Mouse (Mus musculus) liver, postnatal 0 days (tissue): ENCODE data around the gene Uck2. TPM values are rescaled to one million over a fixed set of nuclear protein-coding genes. Genes with fewer than 3 reads are reported as not detected.

ENCODE experiments used
- ATAC-seq: fragments of 200-750 bp; cut with Nextera tagmentation; 2 replicates; pipeline ENCODE4 v1.8.0; 2017; ENCODE audit warnings: mild to moderate bottlenecking, moderate library complexity
- DNase-seq: peaks from one replicate; pipeline ENCODE4 v3.0.0-alpha.2; 2016
- H3K27ac ChIP-seq: fragments of 300-500 bp; sonication (generic); 2 replicates; pipeline ENCODE4 v1.5.1; 2014; ENCODE audit warnings: antibody characterized with exemption, moderate library complexity, mild to moderate bottlenecking, low read depth
- H3K27me3 ChIP-seq: fragments of 300-500 bp; sonication (generic); 2 replicates; pipeline ENCODE4 v1.6.1; 2014; ENCODE audit warnings: low read length, control low read depth, mixed read lengths; ENCODE audit not compliant: insufficient read depth
- H3K36me3 ChIP-seq: fragments of 300-500 bp; sonication (generic); replicated peaks from 2 replicates; pipeline ENCODE4 v1.6.1; 2014; ENCODE audit warnings: mild to moderate bottlenecking, control low read depth, low read length, moderate library complexity, mixed read lengths; ENCODE audit not compliant: insufficient read depth
- H3K4me1 ChIP-seq: fragments of 300-500 bp; sonication (generic); 2 replicates; pipeline ENCODE4 v1.6.1; 2014; ENCODE audit warnings: antibody characterized with exemption, mild to moderate bottlenecking, control low read depth; ENCODE audit not compliant: insufficient read depth
- H3K4me2 ChIP-seq: fragments of 300-500 bp; sonication (generic); 2 replicates; pipeline ENCODE4 v1.6.1; 2014; ENCODE audit warnings: low read depth, mild to moderate bottlenecking, low read length, moderate library complexity, mixed read lengths
- H3K4me3 ChIP-seq: fragments of 300-500 bp; sonication (generic); 2 replicates; pipeline ENCODE4 v1.5.1; 2014; ENCODE audit warnings: low read depth, low read length
- H3K9ac ChIP-seq: fragments of 300-500 bp; sonication (generic); replicated peaks from 2 replicates; pipeline ENCODE4 v1.6.1; 2014; ENCODE audit warnings: mild to moderate bottlenecking, moderate library complexity
- H3K9me3 ChIP-seq: fragments of 300-500 bp; sonication (generic); 2 replicates; pipeline ENCODE4 v1.6.1; 2016; ENCODE audit warnings: mild to moderate bottlenecking, control low read depth, low read length, mixed read lengths
- CTCF ChIP-seq: sonication (generic); IDR thresholded peaks from 2 replicates; pipeline ENCODE4 v1.5.1; 2016; ENCODE audit warnings: antibody characterized with exemption, low read depth
- EP300 ChIP-seq: IDR thresholded peaks from 2 replicates; pipeline ENCODE4 v1.6.1; 2016; ENCODE audit warnings: antibody characterized with exemption, low read depth, mild to moderate bottlenecking
- WGBS: fragments of 180-500 bp; shearing (Covaris S2); extraction: QIAGEN DNeasy Blood & Tissue Kit; methylation state at CpG from one replicate; pipeline ENCODE4 v1.1.7; 2014; ENCODE audit not compliant: insufficient replicate concordance; 5-methylcytosine and 5-hydroxymethylcytosine counted together
- polyA plus RNA-seq: library from polyadenylated mRNA; unstranded; fragments of >200 nt; fragmentation: Nextera tagmentation; extraction: Ambion mirVana; gene quantifications from 2 replicates; pipeline ENCODE4 v1.2.1, GENCODE M21; 2015

Uck2 gene
- polyA plus RNA-seq, 1 experiment from 2014 or later = 20.9 TPM

DNA sequence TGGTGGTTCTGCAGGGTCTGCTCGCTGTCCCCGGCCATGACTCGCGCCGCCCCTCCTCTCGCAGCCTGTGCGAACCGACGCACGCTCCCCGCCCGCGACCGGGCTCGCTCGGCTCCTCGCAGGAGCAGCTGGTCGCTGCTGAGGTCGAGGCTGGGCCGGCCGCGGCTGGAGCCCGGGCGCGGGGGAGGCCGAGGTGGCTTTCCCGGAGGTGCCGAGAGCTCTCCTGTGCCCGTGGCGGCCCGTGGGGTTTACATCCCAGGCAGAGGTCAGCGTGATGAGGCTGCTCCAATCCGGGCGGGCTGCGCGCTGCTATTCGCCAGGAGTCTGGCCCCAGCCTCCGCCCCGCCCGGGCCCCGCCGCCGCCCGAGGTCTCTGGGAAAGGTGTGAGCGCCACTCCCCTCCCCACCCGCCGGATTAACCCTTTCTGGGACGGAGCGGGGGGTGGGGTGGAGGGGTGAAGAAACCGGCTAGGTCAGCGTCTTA, 242 bp downstream of the Uck2 start:
- WGBS = under 1% methylated on average over 47 of the region's 51 CpGs
- H3K4me1 ChIP-seq = peaks cover 48% of the 10 kb centered on the region
- ATAC-seq (peak; percentile 83), DNase-seq (peak; percentile 90)
- peak overlapping the region; percentile 77 for H3K27ac ChIP-seq
- 0 out of 2 replicates have a peak, but pooled peaks cover under 1% of the 10 kb centered on the region for H3K27me3 ChIP-seq
- no peaks in the 10 kb centered on the region for H3K36me3 ChIP-seq
- no peak for TF ChIP-seq EP300
- TF ChIP-seq CTCF = no peak
- H3K9ac ChIP-seq = peak overlapping the region; percentile 66
- peak overlapping the region; percentile 100 for H3K4me2 ChIP-seq
- H3K4me3 ChIP-seq = peak overlapping the region; percentile 88
- no peaks in the 10 kb centered on the region for H3K9me3 ChIP-seq

DNA sequence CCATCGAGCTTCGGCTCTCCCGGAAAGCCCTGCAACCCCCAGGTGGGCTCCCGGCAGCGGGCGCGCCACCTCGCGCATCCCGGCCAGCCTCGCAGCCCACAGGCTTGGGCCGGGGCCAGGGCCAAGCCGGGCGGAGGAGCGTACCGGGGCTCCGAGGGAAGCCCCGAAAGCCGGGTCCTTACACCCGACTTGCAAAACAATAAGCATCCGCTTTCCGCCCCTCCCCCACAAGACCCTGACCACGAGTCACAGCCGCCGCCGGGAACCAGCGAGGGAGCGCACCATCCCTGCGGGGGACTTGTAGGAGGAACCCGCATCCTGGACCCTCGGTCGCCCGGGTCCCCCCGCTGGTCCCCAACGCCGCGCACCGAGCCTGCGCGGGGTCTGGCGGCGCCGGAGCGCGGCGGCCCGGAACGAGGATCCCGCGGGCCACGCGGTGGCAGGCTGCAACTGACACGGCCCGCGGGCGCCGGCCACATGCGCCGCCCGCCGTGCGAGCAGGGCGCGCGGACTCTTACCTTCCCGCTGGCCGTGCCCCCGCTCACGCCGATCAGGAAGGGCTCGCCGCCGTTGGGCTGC, 773 bp downstream of the Uck2 start:
- no peaks in the 10 kb centered on the region for H3K9me3 ChIP-seq
- H3K36me3 ChIP-seq = no peaks in the 10 kb centered on the region
- ATAC-seq = peak; percentile 56
- WGBS = under 1% methylated on average over 62 of the region's 73 CpGs
- H3K4me3 ChIP-seq = peak overlapping the region; percentile 88
- H3K27ac ChIP-seq = peak overlapping the region; percentile 77
- peak overlapping the region; percentile 100 for H3K4me2 ChIP-seq
- H3K27me3 ChIP-seq = no peaks in the 10 kb centered on the region
- peaks cover 44% of the 10 kb centered on the region for H3K4me1 ChIP-seq
- DNase-seq = peak; percentile 75
- no peak for TF ChIP-seq CTCF
- no peak for TF ChIP-seq EP300
- H3K9ac ChIP-seq = peak overlapping the region; percentile 66

DNA sequence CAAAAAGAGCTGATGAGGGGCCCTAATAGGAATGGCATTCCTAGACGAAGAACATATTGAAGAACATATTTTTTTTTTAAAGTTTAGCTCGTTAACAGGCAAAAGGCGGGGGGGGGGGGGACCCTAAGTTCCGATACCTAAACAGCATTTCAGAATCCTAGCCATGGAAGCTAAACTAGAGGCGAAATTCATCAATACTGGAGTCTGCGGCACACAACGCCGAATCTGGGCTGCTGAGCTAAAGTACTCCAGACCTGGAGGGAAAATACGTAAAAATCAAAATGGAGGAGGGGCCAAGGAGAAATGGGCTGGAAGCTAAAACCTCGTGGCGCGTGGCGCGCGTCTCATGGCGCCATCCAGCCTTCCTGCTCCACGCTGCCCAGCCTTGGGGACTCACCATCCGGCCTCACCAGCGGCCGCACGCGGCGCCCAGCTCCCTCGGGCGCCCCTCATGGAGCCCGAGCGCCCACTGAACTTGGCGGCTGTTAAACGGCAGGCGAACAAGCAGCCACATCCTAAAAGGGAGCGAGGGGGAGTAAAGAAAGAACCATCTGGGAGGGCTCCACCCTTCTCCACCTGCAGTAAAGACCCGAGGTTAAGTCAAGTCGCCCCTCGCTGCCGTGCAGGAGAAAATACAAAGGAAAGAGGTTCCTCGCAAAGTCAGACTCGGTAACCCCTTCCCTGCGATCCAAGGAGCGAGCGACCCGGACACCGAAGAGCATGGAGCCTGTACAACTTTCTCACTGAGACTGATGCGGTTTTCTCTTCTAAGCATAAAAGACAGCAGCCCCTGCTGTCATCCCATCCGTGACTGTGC, 1.5 kb downstream of the Uck2 start:
- Histone ChIP-seq H3K9ac (peak overlapping the region; percentile 66), H3K27ac (peak overlapping the region; percentile 77), H3K36me3 (no peaks in the 10 kb centered on the region), H3K9me3 (no peaks in the 10 kb centered on the region), H3K4me3 (peak overlapping the region; percentile 88), H3K27me3 (no peaks in the 10 kb centered on the region), H3K4me2 (peak overlapping the region; percentile 100), H3K4me1 (peaks cover 38% of the 10 kb centered on the region)
- peak; percentile 67 for DNase-seq
- WGBS = under 1% methylated on average over 44 of the region's 44 CpGs
- peak; percentile 11; the same call in 1 of the 2 replicates for ATAC-seq
- TF ChIP-seq EP300 (no peak), CTCF (peak; percentile 13; the same call in 1 of the 2 replicates)

DNA sequence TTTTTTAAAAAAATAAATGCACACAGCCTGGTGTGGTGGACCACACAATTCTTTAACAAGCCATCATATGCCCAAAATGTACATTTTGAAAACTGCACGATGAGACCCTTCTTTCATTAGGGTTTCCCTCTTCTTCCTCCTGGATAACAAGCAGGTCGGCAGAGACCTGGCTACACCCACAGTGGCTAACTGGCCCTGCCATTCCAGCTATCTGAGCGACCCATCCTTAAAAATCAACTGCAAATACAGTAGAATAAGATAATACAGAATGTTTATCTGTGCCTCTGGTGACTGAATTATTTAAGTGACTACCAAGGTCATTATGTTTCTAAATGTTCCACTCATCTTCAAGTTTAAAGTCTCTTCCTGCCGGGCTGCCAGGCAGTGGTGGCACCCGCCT, 2.4 kb downstream of the Uck2 start:
- H3K4me1 ChIP-seq = peaks cover 33% of the 10 kb centered on the region
- ATAC-seq (no peak), DNase-seq (no peak)
- H3K4me3 ChIP-seq = peak overlapping the region; percentile 88
- H3K9ac ChIP-seq = peak overlapping the region; percentile 66
- no peaks in the 10 kb centered on the region for H3K36me3 ChIP-seq
- H3K4me2 ChIP-seq = peak overlapping the region; percentile 100
- TF ChIP-seq CTCF = no peak
- TF ChIP-seq EP300 = no peak
- 29% methylated on average over 5 of the region's 5 CpGs for WGBS
- H3K27me3 ChIP-seq = no peaks in the 10 kb centered on the region
- no peak overlapping the region for H3K27ac ChIP-seq
- H3K9me3 ChIP-seq = no peaks in the 10 kb centered on the region

DNA sequence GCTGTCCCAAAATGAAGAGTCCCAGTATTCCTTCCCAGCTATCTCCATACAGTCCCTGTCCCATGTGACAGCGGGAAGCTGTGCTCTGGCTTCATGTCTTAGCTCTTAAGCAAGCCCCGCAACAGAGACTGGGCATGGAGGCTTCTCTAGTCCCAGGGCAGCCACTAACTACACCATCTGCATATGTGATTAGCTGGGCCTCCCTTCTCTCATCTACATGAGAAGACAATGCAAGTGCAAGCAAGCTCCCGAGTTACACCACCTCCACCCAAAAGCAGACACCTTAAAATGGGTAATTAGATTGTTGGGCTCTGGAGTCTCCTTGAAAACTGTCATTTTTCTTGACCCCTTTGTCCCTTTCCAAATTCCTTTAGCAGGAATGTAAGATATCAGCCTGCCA, 3.0 kb downstream of the Uck2 start:
- ATAC-seq (no peak), DNase-seq (no peak)
- no peak overlapping the region for H3K4me3 ChIP-seq
- H3K36me3 ChIP-seq = no peaks in the 10 kb centered on the region
- no peaks in the 10 kb centered on the region for H3K27me3 ChIP-seq
- H3K27ac ChIP-seq = no peak overlapping the region
- peak overlapping the region; percentile 100 for H3K4me2 ChIP-seq
- no peaks in the 10 kb centered on the region for H3K9me3 ChIP-seq
- TF ChIP-seq EP300 (no peak), CTCF (no peak)
- WGBS = 67% methylated on average over 3 of the region's 3 CpGs
- H3K9ac ChIP-seq = no peak overlapping the region
- H3K4me1 ChIP-seq = peaks cover 33% of the 10 kb centered on the region

DNA sequence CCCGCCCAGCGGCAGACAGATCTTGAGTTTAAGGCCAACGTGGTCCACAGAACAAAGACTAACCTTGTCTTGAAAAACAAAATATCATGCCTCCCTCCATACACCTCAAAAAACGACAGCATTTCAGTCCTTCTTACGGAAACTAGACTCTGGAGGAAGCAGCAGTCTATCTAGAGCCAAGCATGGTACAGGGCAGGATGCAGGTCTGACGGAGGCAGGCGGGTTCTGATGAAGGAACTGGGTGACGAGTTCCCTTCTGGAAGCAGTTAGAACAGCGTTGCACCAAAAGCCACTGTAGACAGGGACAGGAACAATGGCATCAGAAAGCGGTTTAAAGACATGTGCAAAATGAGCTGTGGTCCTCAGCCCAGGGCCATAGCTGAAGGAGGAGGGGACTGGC, 5.1 kb downstream of the Uck2 start:
- DNase-seq (no peak), ATAC-seq (no peak)
- Histone ChIP-seq H3K4me2 (no peak overlapping the region), H3K9me3 (no peaks in the 10 kb centered on the region), H3K4me1 (peaks cover 27% of the 10 kb centered on the region), H3K4me3 (no peak overlapping the region), H3K27ac (no peak overlapping the region), H3K27me3 (no peaks in the 10 kb centered on the region), H3K36me3 (no peaks in the 10 kb centered on the region), H3K9ac (no peak overlapping the region)
- 67% methylated on average over 10 of the region's 10 CpGs for WGBS
- TF ChIP-seq CTCF = no peak
- TF ChIP-seq EP300 = no peak
